Mouse (Mus musculus) embryonic facial prominence, embryonic 10.5 days (tissue): ENCODE data around the gene Flt3l. TPM values are rescaled to one million over a fixed set of nuclear protein-coding genes. Genes with fewer than 3 reads are reported as not detected.

Source experiments
- DNase-seq: peaks from one replicate; pipeline ENCODE4 v3.0.0-alpha.2; 2017; ENCODE audit warnings: low spot score
- H3K27ac ChIP-seq: fragments of 300-500 bp; sonication (generic); replicated peaks from 2 replicates; pipeline ENCODE4 v1.5.1; 2016; ENCODE audit warnings: mild to moderate bottlenecking
- H3K27me3 ChIP-seq: fragments of 300-500 bp; sonication (generic); replicated peaks from 2 replicates; pipeline ENCODE4 v1.6.1; 2016; ENCODE audit warnings: low read depth, mild to moderate bottlenecking; ENCODE audit not compliant: poor library complexity, severe bottlenecking
- H3K36me3 ChIP-seq: fragments of 300-500 bp; sonication (generic); replicated peaks from 2 replicates; pipeline ENCODE4 v1.6.1; 2016; ENCODE audit warnings: mild to moderate bottlenecking, moderate library complexity
- H3K4me1 ChIP-seq: fragments of 300-500 bp; sonication (generic); 2 replicates; pipeline ENCODE4 v1.6.1; 2016
- H3K4me3 ChIP-seq: fragments of 300-500 bp; sonication (generic); 2 replicates; pipeline ENCODE4 v1.5.1; 2016; ENCODE audit warnings: mild to moderate bottlenecking, moderate library complexity
- H3K9me3 ChIP-seq: fragments of 300-500 bp; sonication (generic); 2 replicates; pipeline ENCODE4 v1.6.1; 2016; ENCODE audit warnings: mild to moderate bottlenecking
- WGBS: fragments of 180-500 bp; shearing (Covaris S2); methylation state at CpG from one replicate; pipeline ENCODE4 v1.1.7; 2016; 5-methylcytosine and 5-hydroxymethylcytosine counted together
- polyA plus RNA-seq: library from polyadenylated mRNA; unstranded; fragments of >200 nt; fragmentation: Nextera tagmentation; extraction: Ambion mirVana; gene quantifications from 2 replicates; pipeline ENCODE4 v1.2.1, GENCODE M21; 2016

Gene Flt3l
- 0.97 and 1.8 TPM in 2 replicates for polyA plus RNA-seq

GRCm38 (mm10) chr7:45135993-45136567, at the start of gene Flt3l, which contains the start of gene Gm45713:
Flt3l (minus strand) TSS chr7:45136432.
Gm45713 (minus strand) TSS chr7:45136231.
- H3K27me3 ChIP-seq: peaks cover 37% of the 10 kb centered on the region
- H3K27ac ChIP-seq: peak within 1 kb of the TSS; percentile 63
- WGBS: 5% methylated on average over 29 of the region's 29 CpGs
- no peaks in the 10 kb centered on the region; the same call in 1 of the 2 replicates for H3K36me3 ChIP-seq
- peak within 1 kb of the TSS; percentile 63 for H3K4me3 ChIP-seq
- DNase-seq: peak; percentile 86
- H3K9me3 ChIP-seq: no peaks in the 10 kb centered on the region
- peaks cover 27% of the 10 kb centered on the region for H3K4me1 ChIP-seq

- no peak overlapping the region for H3K27ac ChIP-seq
- H3K9me3 ChIP-seq: no peaks in the 10 kb centered on the region
- H3K27me3 ChIP-seq: peaks cover 100% of the 10 kb centered on the region
- peaks cover 43% of the 10 kb centered on the region for H3K4me1 ChIP-seq
- 59% methylated on average over 7 of the region's 7 CpGs for WGBS
- no peak overlapping the region for H3K4me3 ChIP-seq
- no peak for DNase-seq
- no peaks in the 10 kb centered on the region for H3K36me3 ChIP-seq
Observed at GRCm38 (mm10) chr7:45185921-45186320, 49.7 kb upstream of the Flt3l start.

- no peak for DNase-seq
- Histone ChIP-seq H3K36me3 (no peaks in the 10 kb centered on the region), H3K27ac (no peak overlapping the region), H3K9me3 (no peaks in the 10 kb centered on the region), H3K27me3 (peaks cover 100% of the 10 kb centered on the region), H3K4me3 (no peak overlapping the region), H3K4me1 (peaks cover 45% of the 10 kb centered on the region)
- WGBS: 63% methylated on average over 7 of the region's 7 CpGs
Observed at GRCm38 (mm10) chr7:45183672-45184071, 47.4 kb upstream of the Flt3l start.

- no peaks in the 10 kb centered on the region for H3K36me3 ChIP-seq
- H3K4me1 ChIP-seq: peaks cover 45% of the 10 kb centered on the region
- WGBS: 18% methylated on average over 11 of the region's 11 CpGs
- no peak overlapping the region for H3K27ac ChIP-seq
- no peaks in the 10 kb centered on the region for H3K9me3 ChIP-seq
- DNase-seq: no peak
- H3K27me3 ChIP-seq: peaks cover 100% of the 10 kb centered on the region
- peak overlapping the region; percentile 46 for H3K4me3 ChIP-seq
Observed at GRCm38 (mm10) chr7:45182606-45183005, 46.4 kb upstream of the Flt3l start.

GRCm38 (mm10) chr7:45182199-45182601, 46.0 kb upstream of the Flt3l start:
- H3K9me3 ChIP-seq: no peaks in the 10 kb centered on the region
- under 1% methylated on average over 34 of the region's 34 CpGs for WGBS
- peak; percentile 93 for DNase-seq
- no peak overlapping the region for H3K27ac ChIP-seq
- no peaks in the 10 kb centered on the region for H3K36me3 ChIP-seq
- H3K4me1 ChIP-seq: peaks cover 45% of the 10 kb centered on the region
- H3K27me3 ChIP-seq: peaks cover 100% of the 10 kb centered on the region
- peak overlapping the region; percentile 46 for H3K4me3 ChIP-seq

GRCm38 (mm10) chr7:45181540-45181939, 45.3 kb upstream of the Flt3l start:
- Histone ChIP-seq H3K27me3 (peaks cover 100% of the 10 kb centered on the region), H3K4me3 (peak overlapping the region; percentile 46), H3K9me3 (no peaks in the 10 kb centered on the region), H3K27ac (no peak overlapping the region), H3K36me3 (no peaks in the 10 kb centered on the region), H3K4me1 (peaks cover 44% of the 10 kb centered on the region)
- WGBS: 4% methylated on average over 35 of the region's 35 CpGs
- no peak for DNase-seq

GRCm38 (mm10) chr7:45180896-45181477, 44.8 kb upstream of the Flt3l start, which contains the start of gene Pth2:
Pth2 (plus strand) TSS chr7:45180995.
- no peak for DNase-seq
- H3K4me3 ChIP-seq: peak within 1 kb of the TSS; percentile 46
- WGBS: 19% methylated on average over 20 of the region's 20 CpGs

GRCm38 (mm10) chr7:45179469-45179868, 43.2 kb upstream of the Flt3l start, which contains the start of gene Gfy:
Gfy (minus strand) TSS chr7:45179569.
- WGBS: 25% methylated on average over 7 of the region's 7 CpGs
- no peak within 1 kb of the TSS for H3K27ac ChIP-seq
- no peak for DNase-seq
- H3K9me3 ChIP-seq: no peaks in the 10 kb centered on the region
- H3K4me1 ChIP-seq: peaks cover 47% of the 10 kb centered on the region
- peaks cover 100% of the 10 kb centered on the region for H3K27me3 ChIP-seq
- no peak within 1 kb of the TSS for H3K4me3 ChIP-seq
- H3K36me3 ChIP-seq: no peaks in the 10 kb centered on the region

More at GRCm38 (mm10) chr7:45180896-45181477, 44.8 kb upstream of the Flt3l start, which contains the start of gene Pth2:
- Histone ChIP-seq H3K9me3 (no peaks in the 10 kb centered on the region), H3K27ac (no peak within 1 kb of the TSS), H3K36me3 (no peaks in the 10 kb centered on the region), H3K4me1 (peaks cover 44% of the 10 kb centered on the region), H3K27me3 (peaks cover 100% of the 10 kb centered on the region)

GRCm38 (mm10) chr7:45178550-45178949, 42.3 kb upstream of the Flt3l start:
- Histone ChIP-seq H3K27ac (no peak overlapping the region), H3K9me3 (no peaks in the 10 kb centered on the region), H3K27me3 (peaks cover 99% of the 10 kb centered on the region), H3K4me3 (no peak overlapping the region), H3K36me3 (no peaks in the 10 kb centered on the region), H3K4me1 (peaks cover 45% of the 10 kb centered on the region)
- 23% methylated on average over 7 of the region's 7 CpGs for WGBS
- no peak for DNase-seq

GRCm38 (mm10) chr7:45176356-45176755, 40.1 kb upstream of the Flt3l start:
- Histone ChIP-seq H3K27me3 (peaks cover 99% of the 10 kb centered on the region), H3K27ac (no peak overlapping the region), H3K4me1 (peaks cover 30% of the 10 kb centered on the region), H3K36me3 (no peaks in the 10 kb centered on the region), H3K4me3 (peak overlapping the region; percentile 37), H3K9me3 (peaks cover 11% of the 10 kb centered on the region; the same call in 1 of the 2 replicates)
- no peak for DNase-seq
- WGBS: 3% methylated on average over 31 of the region's 31 CpGs

GRCm38 (mm10) chr7:45175929-45176328, 39.7 kb upstream of the Flt3l start:
- H3K27me3 ChIP-seq: peaks cover 99% of the 10 kb centered on the region
- H3K9me3 ChIP-seq: peaks cover 14% of the 10 kb centered on the region
- H3K27ac ChIP-seq: no peak overlapping the region
- WGBS: 2% methylated on average over 23 of the region's 23 CpGs
- H3K36me3 ChIP-seq: no peaks in the 10 kb centered on the region
- H3K4me3 ChIP-seq: peak overlapping the region; percentile 37
- DNase-seq: no peak
- H3K4me1 ChIP-seq: peaks cover 25% of the 10 kb centered on the region

GRCm38 (mm10) chr7:45175398-45175797, 39.2 kb upstream of the Flt3l start:
- H3K4me3 ChIP-seq: peak overlapping the region; percentile 43; the same call in 1 of the 2 replicates
- peaks cover 18% of the 10 kb centered on the region for H3K9me3 ChIP-seq
- H3K4me1 ChIP-seq: peaks cover 24% of the 10 kb centered on the region
- no peaks in the 10 kb centered on the region for H3K36me3 ChIP-seq
- H3K27me3 ChIP-seq: peaks cover 99% of the 10 kb centered on the region
- DNase-seq: no peak
- no peak overlapping the region for H3K27ac ChIP-seq
- WGBS: 2% methylated on average over 13 of the region's 13 CpGs
